Mouse (Mus musculus): ENCODE measurements around the gene Hectd4.

DNA sequence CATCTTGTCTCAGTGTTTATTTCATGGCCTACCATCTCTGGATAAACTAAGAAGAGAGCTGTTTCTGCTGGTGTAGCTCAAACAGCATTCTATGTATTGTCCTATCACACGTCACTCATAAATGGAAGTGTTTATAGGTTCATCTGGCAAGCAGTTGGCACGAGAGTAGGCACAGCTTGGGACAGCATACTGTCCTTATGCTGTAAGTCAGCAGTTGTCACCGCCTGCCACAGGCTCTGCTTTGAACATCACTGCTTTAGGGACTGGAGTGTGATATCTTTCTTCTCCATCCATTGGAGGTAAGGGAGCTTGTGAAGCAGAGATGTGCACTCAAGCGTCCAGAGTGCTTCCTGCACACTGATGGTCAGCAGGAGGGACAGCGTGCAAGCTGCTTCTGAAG lies 19.8 kb downstream of the Hectd4 start:
- TF ChIP-seq POLR2A (IDR thresholded peaks at IDR 0.05; ENCODE audit: insufficient read depth, low read depth, low read length), result no peak
- no peak for TF ChIP-seq CTCF (IDR thresholded peaks at IDR 0.05)

Measured in heart, adult 2 months (tissue).